In genomic region chr6:65623016-65623715, GRCm38 (mm10) we compare ENCODE assay signal across 23 mouse cellular contexts. TPM values are rescaled to one million over a fixed set of nuclear protein-coding genes. Genes with fewer than 3 reads are reported as not detected.
DNase-seq lines count a peak whose midpoint lies in the region; ATAC-seq and TF ChIP-seq lines count a peak whose summit lies in the region.
"Had no signal": no experiment of that assay in that cellular context is flagged by ENCODE, and none has a peak within 500 bp of the region (broad histone marks: within the 10 kb centered on the region; RNA-seq: fewer than 3 reads in every experiment).

No protein-coding gene starts in this region.

- H3K9me3 ChIP-seq in forebrain, postnatal 0 days (ENCODE audit: low read length): no peaks in the 10 kb centered on the region
- H3K9me3 ChIP-seq in forebrain, embryonic 10.5 days: no peaks in the 10 kb centered on the region
- H3K9me3 ChIP-seq in lung, embryonic 14.5 days (ENCODE audit: low read depth, low read length): no peaks in the 10 kb centered on the region
- H3K9me3 ChIP-seq in lung, embryonic 15.5 days: no peaks in the 10 kb centered on the region
- H3K9me3 ChIP-seq: embryonic facial prominence, embryonic 12.5 days; forebrain, embryonic 15.5 days; heart, embryonic 10.5 days; hindbrain, embryonic 12.5 days; intestine, embryonic 15.5 days had no signal

- no peak overlapping the region for H3K4me3 ChIP-seq in forebrain, postnatal 0 days (ENCODE audit: low read depth, low read length)
- H3K4me3 ChIP-seq in forebrain, embryonic 10.5 days: no peak overlapping the region
- H3K4me3 ChIP-seq in lung, embryonic 14.5 days (ENCODE audit: low read depth, low read length): no peak overlapping the region
- no peak overlapping the region for H3K4me3 ChIP-seq in lung, embryonic 15.5 days
- H3K4me3 ChIP-seq: embryonic facial prominence, embryonic 12.5 days; forebrain, embryonic 15.5 days; heart, embryonic 10.5 days; hindbrain, embryonic 12.5 days; intestine, embryonic 15.5 days had no signal

- H3K27me3 ChIP-seq in forebrain, postnatal 0 days (ENCODE audit: insufficient read depth, low read length): no peaks in the 10 kb centered on the region
- no peaks in the 10 kb centered on the region for H3K27me3 ChIP-seq in forebrain, embryonic 10.5 days (ENCODE audit: poor library complexity, severe bottlenecking)
- no peaks in the 10 kb centered on the region for H3K27me3 ChIP-seq in lung, embryonic 14.5 days (ENCODE audit: insufficient read depth, low read length)
- no peaks in the 10 kb centered on the region for H3K27me3 ChIP-seq in lung, embryonic 15.5 days
- H3K27me3 ChIP-seq: CH12.LX; embryonic facial prominence, embryonic 12.5 days; forebrain, embryonic 15.5 days; hindbrain, embryonic 12.5 days; intestine, embryonic 15.5 days had no signal

- no peak overlapping the region for H3K9ac ChIP-seq in forebrain, postnatal 0 days
- H3K9ac ChIP-seq in lung, embryonic 14.5 days: no peak overlapping the region
- H3K9ac ChIP-seq in lung, embryonic 15.5 days: no peak overlapping the region
- H3K9ac ChIP-seq: embryonic facial prominence, embryonic 12.5 days; forebrain, embryonic 15.5 days; hindbrain, embryonic 12.5 days; intestine, embryonic 15.5 days had no signal

- H3K4me1 ChIP-seq in forebrain, postnatal 0 days (ENCODE audit: insufficient read depth): no peaks in the 10 kb centered on the region
- no peaks in the 10 kb centered on the region for H3K4me1 ChIP-seq in forebrain, embryonic 10.5 days
- H3K4me1 ChIP-seq in lung, embryonic 14.5 days (ENCODE audit: insufficient read depth): no peaks in the 10 kb centered on the region
- H3K4me1 ChIP-seq in lung, embryonic 15.5 days: peaks cover 6% of the 10 kb centered on the region; the same call in 1 of the 2 replicates
- H3K4me1 ChIP-seq: embryonic facial prominence, embryonic 12.5 days; forebrain, embryonic 15.5 days; heart, embryonic 10.5 days; hindbrain, embryonic 12.5 days; intestine, embryonic 15.5 days had no signal

- H3K36me3 ChIP-seq in forebrain, postnatal 0 days (ENCODE audit: insufficient read depth): no peaks in the 10 kb centered on the region
- H3K36me3 ChIP-seq in forebrain, embryonic 10.5 days (replicated peaks): no peaks in the 10 kb centered on the region
- no peaks in the 10 kb centered on the region for H3K36me3 ChIP-seq in lung, embryonic 14.5 days (ENCODE audit: insufficient read depth)
- no peaks in the 10 kb centered on the region for H3K36me3 ChIP-seq in lung, embryonic 15.5 days
- H3K36me3 ChIP-seq: embryonic facial prominence, embryonic 12.5 days; forebrain, embryonic 15.5 days; heart, embryonic 10.5 days; hindbrain, embryonic 12.5 days; intestine, embryonic 15.5 days had no signal

- H3K27ac ChIP-seq in forebrain, postnatal 0 days (ENCODE audit: low read depth, low read length): no peak overlapping the region
- H3K27ac ChIP-seq in forebrain, embryonic 10.5 days: no peak overlapping the region
- H3K27ac ChIP-seq in lung, embryonic 14.5 days (ENCODE audit: low read depth): no peak overlapping the region
- H3K27ac ChIP-seq in lung, embryonic 15.5 days: peak overlapping the region; percentile 70
- H3K27ac ChIP-seq: embryonic facial prominence, embryonic 12.5 days; forebrain, embryonic 15.5 days; heart, embryonic 10.5 days; hindbrain, embryonic 12.5 days; intestine, embryonic 15.5 days had no signal

- WGBS in forebrain, postnatal 0 days: 41% methylated on average over 3 of the region's 3 CpGs
- WGBS in forebrain, embryonic 10.5 days: 90% methylated on average over 3 of the region's 3 CpGs
- WGBS in lung, embryonic 14.5 days: 67% methylated on average over 3 of the region's 3 CpGs
- 50% methylated on average over 3 of the region's 3 CpGs for WGBS in lung, embryonic 15.5 days

- no peak for TF ChIP-seq CTCF in forebrain, postnatal 0 days (IDR thresholded peaks at IDR 0.05; ENCODE audit: low read depth)
- no peak for TF ChIP-seq CTCF in lung, embryonic 14.5 days (IDR thresholded peaks at IDR 0.05; ENCODE audit: low read depth)

- peak; percentile 16; the same call in 1 of the 2 replicates for ATAC-seq in forebrain, postnatal 0 days
- ATAC-seq in lung, embryonic 14.5 days (ENCODE audit: insufficient read depth): no peak
- ATAC-seq in lung, embryonic 15.5 days (ENCODE audit: borderline replicate concordance, extremely low read depth, low FRiP score, low TSS enrichment): no peak
- ATAC-seq: forebrain, embryonic 15.5 days; intestine, embryonic 15.5 days had no signal

- H3K4me2 ChIP-seq in forebrain, postnatal 0 days (ENCODE audit: low read depth): no peak overlapping the region
- no peak overlapping the region for H3K4me2 ChIP-seq in lung, embryonic 14.5 days
- H3K4me2 ChIP-seq in lung, embryonic 15.5 days: no peak overlapping the region
- H3K4me2 ChIP-seq: embryonic facial prominence, embryonic 12.5 days; forebrain, embryonic 15.5 days; hindbrain, embryonic 12.5 days; intestine, embryonic 15.5 days had no signal

- DNase-seq in forebrain, postnatal 0 days: peak; percentile 2
- DNase-seq in forebrain, embryonic 10.5 days (ENCODE audit: extremely low spot score, low spot score): no peak
- peak; percentile 64 for DNase-seq in lung, embryonic 14.5 days
- DNase-seq in lung, postnatal 10 days: no peak
- peak; percentile 50 for DNase-seq in lung, postnatal 25 days (ENCODE audit: low spot score)
- no peak for DNase-seq in kidney, postnatal 25 days
- DNase-seq in adrenal gland, adult 18-20 months (ENCODE audit: low spot score in 2 of 2): no peak
- DNase-seq: adrenal gland, adult 8-10 months; adrenal gland, postnatal 36 days; cerebellum, adult 11-12 months; cerebellum, adult 9-11 months; embryo, embryonic 11 days; gastrocnemius, postnatal 10 days; heart, adult 18-20 months; heart, postnatal 10 days; heart, postnatal 4 days had no signal

RNA-seq across cellular contexts. Expression of gene Ndnf, which starts 48.2 kb away (rescaled TPM):
- total RNA-seq in forebrain, postnatal 0 days (2014; rRNA removed): 15.8 and 24.2 TPM in 2 replicates
- polyA plus RNA-seq in forebrain, postnatal 0 days (2015; fragmentation: Nextera tagmentation; extraction: Ambion mirVana): 5.5 and 6.1 TPM in 2 replicates
- 4.3 and 6.3 TPM in 2 replicates for polyA plus RNA-seq in forebrain, embryonic 10.5 days (2016; fragmentation: Nextera tagmentation; extraction: Ambion mirVana)
- 38.5 and 40.8 TPM in 2 replicates for polyA plus RNA-seq in lung, embryonic 14.5 days (2014; fragmentation: Nextera tagmentation; extraction: Ambion mirVana)
- polyA plus RNA-seq in lung, embryonic 15.5 days (2015; fragmentation: Nextera tagmentation; extraction: Ambion mirVana): 42.1 and 48.2 TPM in 2 replicates
- under 1 TPM; 0.32 to 0.63 TPM for total RNA-seq in adrenal gland, adult 18-20 months (2021)

Comparison
In these comparisons a context has a peak if more than half of its experiments do, and no peak if none do; other contexts are left out.
1. DNase-seq: peak in forebrain, postnatal 0 days (single experiment), lung, embryonic 14.5 days (single experiment) and lung, postnatal 25 days (single experiment); none in forebrain, embryonic 10.5 days (single experiment), lung, postnatal 10 days (single experiment), kidney, postnatal 25 days (0 of 2) and adrenal gland, adult 18-20 months (0 of 2).